Mouse (Mus musculus): ENCODE measurements around the gene Prkca.

DNA sequence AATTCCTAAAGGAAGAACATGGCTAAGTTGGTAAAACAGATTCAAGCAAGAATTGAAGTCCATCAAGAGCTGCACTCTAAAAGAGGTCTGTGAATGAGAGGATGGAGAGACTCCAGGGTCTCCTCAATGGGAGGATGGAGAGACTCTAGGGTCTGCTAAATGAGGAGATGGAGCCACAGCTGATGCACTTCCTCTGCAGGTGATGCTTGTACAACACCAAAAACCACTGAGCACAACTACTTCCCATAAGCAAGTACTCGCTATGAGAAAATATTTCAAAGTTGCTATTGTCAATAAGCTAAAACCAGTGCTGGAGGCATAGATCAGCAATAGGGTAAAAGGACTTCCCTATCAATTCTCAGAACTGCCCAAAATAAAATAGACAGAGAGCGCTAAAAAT, 137.1 kb downstream of the Prkca start:
- TF ChIP-seq CTCF (conservative IDR thresholded peaks at IDR 0.05; ENCODE audit: insufficient read depth, insufficient read length, low read depth, low read length) (no peak), POLR2A (IDR thresholded peaks at IDR 0.05; ENCODE audit: low read depth, low read length) (no peak)
